Mouse (Mus musculus) thymus, adult 2 months (tissue): ENCODE results near the gene Mark3. TPM values are rescaled to one million over a fixed set of nuclear protein-coding genes. Genes with fewer than 3 reads are reported as not detected.
"Not testable (repeated sequence)": the region's sequence is repeated elsewhere in the genome, so short reads cannot be mapped to it uniquely, and the experiment has no call there.

ENCODE experiments used
- DNase-seq: peaks from one replicate; pipeline ENCODE4 v3.0.0; 2021
- H3K27ac ChIP-seq: fragments of 200-500 bp; 2 replicates; pipeline ENCODE4 v1.5.1; 2012; ENCODE audit warnings: low read length, control low read depth; ENCODE audit not compliant: control insufficient read depth, insufficient read depth
- H3K27me3 ChIP-seq: fragments of 200-500 bp; 2 replicates; pipeline ENCODE4 v1.6.1; 2012; ENCODE audit warnings: mild to moderate bottlenecking, low read length, moderate library complexity, mixed read lengths; ENCODE audit not compliant: control insufficient read depth, insufficient read depth
- H3K36me3 ChIP-seq: fragments of 200-500 bp; 2 replicates; pipeline ENCODE4 v1.6.1; 2012; ENCODE audit warnings: mild to moderate bottlenecking, low read length, moderate library complexity; ENCODE audit not compliant: control insufficient read depth, insufficient read depth
- H3K4me1 ChIP-seq: fragments of 200-500 bp; replicated peaks from 2 replicates; pipeline ENCODE4 v1.6.1; 2012; ENCODE audit warnings: low read length; ENCODE audit not compliant: control insufficient read depth, insufficient read depth
- H3K4me3 ChIP-seq: fragments of 200-500 bp; 2 replicates; pipeline ENCODE4 v1.5.1; 2012; ENCODE audit warnings: mild to moderate bottlenecking, low read length, control low read depth, moderate library complexity; ENCODE audit not compliant: control insufficient read depth, insufficient read depth
- CTCF ChIP-seq: fragments of 200-500 bp; IDR thresholded peaks from 2 replicates; pipeline ENCODE4 v1.5.1; 2012; ENCODE audit warnings: mild to moderate bottlenecking, control low read depth, low read length, moderate library complexity, borderline replicate concordance; ENCODE audit not compliant: control insufficient read depth, poor library complexity, insufficient read depth; ENCODE audit errors: extremely low read depth
- POLR2A ChIP-seq: fragments of 200-500 bp; IDR thresholded peaks from 2 replicates; pipeline ENCODE4 v1.6.1; 2012; ENCODE audit warnings: mild to moderate bottlenecking, low read length, control low read depth, moderate library complexity; ENCODE audit not compliant: control insufficient read depth, poor library complexity, insufficient read depth; ENCODE audit errors: extremely low read depth
- WGBS: fragments of 180-500 bp; shearing (Covaris S2); methylation state at CpG from one replicate; pipeline ENCODE4 v1.1.7; 2018; 5-methylcytosine and 5-hydroxymethylcytosine counted together
- polyA plus RNA-seq: library from polyadenylated mRNA; depleted of rRNA; stranded (reverse); fragments of >200 nt; gene quantifications from 2 replicates; pipeline ENCODE4 v1.2.3, GENCODE M21; 2012

Gene Mark3
- polyA plus RNA-seq, 1 experiment, result 45.9 TPM

GRCm38 (mm10) chr12:111659331-111659730 is 85.0 kb downstream of the Mark3 start:
- peaks cover 13% of the 10 kb centered on the region for H3K36me3 ChIP-seq
- DNase-seq, result no peak

GRCm38 (mm10) chr12:111660628-111661027 is 86.3 kb downstream of the Mark3 start:
- no peaks in the 10 kb centered on the region for H3K27me3 ChIP-seq
- TF ChIP-seq CTCF, result no peak
- no peak for TF ChIP-seq POLR2A
- H3K4me1 ChIP-seq, result no peaks in the 10 kb centered on the region
- DNase-seq, result no peak
- 100% methylated on average over 1 of the region's 1 CpGs for WGBS
- H3K27ac ChIP-seq, result no peak overlapping the region
- H3K36me3 ChIP-seq, result no peaks in the 10 kb centered on the region; the same call in 1 of the 2 replicates
- no peak overlapping the region for H3K4me3 ChIP-seq

More at GRCm38 (mm10) chr12:111659331-111659730, 85.0 kb downstream of the Mark3 start:
- H3K4me1 ChIP-seq, result no peaks in the 10 kb centered on the region
- 97% methylated on average over 4 of the region's 4 CpGs for WGBS
- H3K27ac ChIP-seq, result no peak overlapping the region
- no peak for TF ChIP-seq POLR2A
- TF ChIP-seq CTCF, result no peak
- H3K27me3 ChIP-seq, result no peaks in the 10 kb centered on the region
- no peak overlapping the region for H3K4me3 ChIP-seq

- WGBS, result 97% methylated on average over 11 of the region's 11 CpGs
- not testable (repeated sequence) for H3K27ac ChIP-seq, H3K4me1 ChIP-seq
Observed at GRCm38 (mm10) chr12:111661554-111661953, 87.2 kb downstream of the Mark3 start.

GRCm38 (mm10) chr12:111663228-111664143 is 89.2 kb downstream of the Mark3 start:
- Histone ChIP-seq H3K36me3 (no peaks in the 10 kb centered on the region), H3K27me3 (no peaks in the 10 kb centered on the region), H3K4me3 (no peak overlapping the region), H3K27ac (no peak overlapping the region), H3K4me1 (peaks cover under 1% of the 10 kb centered on the region; the same call in 1 of the 2 replicates)
- DNase-seq, result no peak
- no peak for TF ChIP-seq CTCF
- no peak for TF ChIP-seq POLR2A
- 81% methylated on average over 17 of the region's 17 CpGs for WGBS

More at GRCm38 (mm10) chr12:111661554-111661953, 87.2 kb downstream of the Mark3 start:
- not testable (repeated sequence) for DNase-seq, H3K36me3 ChIP-seq, H3K27me3 ChIP-seq, H3K4me3 ChIP-seq

- no peak for DNase-seq
- peaks cover 7% of the 10 kb centered on the region for H3K4me1 ChIP-seq
- WGBS, result 88% methylated on average over 6 of the region's 6 CpGs
- no peaks in the 10 kb centered on the region for H3K36me3 ChIP-seq
- H3K27me3 ChIP-seq, result no peaks in the 10 kb centered on the region
- no peak overlapping the region for H3K27ac ChIP-seq
- no peak overlapping the region for H3K4me3 ChIP-seq
- TF ChIP-seq CTCF (no peak), POLR2A (no peak)
Observed at GRCm38 (mm10) chr12:111664144-111664634, 89.9 kb downstream of the Mark3 start.

- TF ChIP-seq CTCF (no peak), POLR2A (no peak)
- H3K27ac ChIP-seq, result no peak overlapping the region
- H3K27me3 ChIP-seq, result peaks cover under 1% of the 10 kb centered on the region; the same call in 1 of the 2 replicates
- peaks cover 7% of the 10 kb centered on the region for H3K4me1 ChIP-seq
- no peaks in the 10 kb centered on the region for H3K36me3 ChIP-seq
- 94% methylated on average over 13 of the region's 13 CpGs for WGBS
- DNase-seq, result no peak
- no peak overlapping the region for H3K4me3 ChIP-seq
Observed at GRCm38 (mm10) chr12:111665041-111665880, 90.9 kb downstream of the Mark3 start.
